Mouse (Mus musculus) MEL (cell line): ENCODE measurements around the gene Cytl1. TPM values are rescaled to one million over a fixed set of nuclear protein-coding genes. Genes with fewer than 3 reads are reported as not detected.

Source experiments
- DNase-seq: peaks from one replicate; pipeline ENCODE4 v3.0.0; 2011; ENCODE audit warnings: low read depth, low spot score
- H3K27ac ChIP-seq: 2 replicates; pipeline ENCODE4 v1.5.1; 2012; ENCODE audit warnings: low read depth, mild to moderate bottlenecking, control low read depth, low read length, moderate library complexity; ENCODE audit not compliant: control insufficient read depth
- H3K27me3 ChIP-seq, 2 experiments: fragments of 150-350 bp in 1 of 2; sonication (generic) in 1 of 2; 2 replicates each; pipeline ENCODE4 v1.6.1; 2012; ENCODE audit warnings: low read length in 2 of 2, mild to moderate bottlenecking in 2 of 2, improper control_type of control experiment in 1 of 2, moderate library complexity in 1 of 2; ENCODE audit not compliant: insufficient read depth in 2 of 2, control insufficient read depth in 1 of 2
- H3K36me3 ChIP-seq, 2 experiments: 2 replicates each; pipeline ENCODE4 v1.6.1; 2012 to 2014; ENCODE audit warnings: low read length in 2 of 2, improper control_type of control experiment in 1 of 2, inconsistent platforms in 1 of 2, mild to moderate bottlenecking in 1 of 2; ENCODE audit not compliant: insufficient read depth in 2 of 2, control insufficient read depth in 1 of 2
- H3K4me1 ChIP-seq, 2 experiments: fragments of 150-350 bp in 1 of 2; sonication (generic) in 1 of 2; 2 replicates each; pipeline ENCODE4 v1.6.1; 2012; ENCODE audit warnings: low read length in 2 of 2, improper control_type of control experiment in 1 of 2, mild to moderate bottlenecking in 1 of 2; ENCODE audit not compliant: insufficient read depth in 2 of 2, control insufficient read depth in 1 of 2
- H3K4me3 ChIP-seq, 2 experiments: fragments of 150-350 bp in 1 of 2; sonication (generic) in 1 of 2; 2 replicates each; pipeline ENCODE4 v1.5.1; 2012; ENCODE audit warnings: low read depth in 2 of 2, low read length in 2 of 2, mild to moderate bottlenecking in 2 of 2, moderate library complexity in 2 of 2, control low read depth in 1 of 2, improper control_type of control experiment in 1 of 2; ENCODE audit not compliant: control insufficient read depth in 1 of 2, insufficient read depth in 1 of 2
- H3K79me2 ChIP-seq: 2 replicates; pipeline ENCODE4 v1.6.1; 2012; ENCODE audit warnings: mild to moderate bottlenecking, low read length, moderate library complexity; ENCODE audit not compliant: control insufficient read depth, poor library complexity, insufficient read depth
- H3K9ac ChIP-seq: 2 replicates; pipeline ENCODE4 v1.6.1; 2012; ENCODE audit warnings: low read depth, mild to moderate bottlenecking, control low read depth, low read length, moderate library complexity; ENCODE audit not compliant: control insufficient read depth, poor library complexity, severe bottlenecking
- H3K9me3 ChIP-seq: fragments of 150-350 bp; sonication (generic); replicated peaks from 2 replicates; pipeline ENCODE4 v1.6.1; 2012; ENCODE audit warnings: mild to moderate bottlenecking, low read length, improper control_type of control experiment, moderate library complexity; ENCODE audit not compliant: insufficient read depth
- BHLHE40 ChIP-seq: IDR thresholded peaks from 2 replicates; pipeline ENCODE4 v1.6.1; 2012; ENCODE audit warnings: low read depth, mild to moderate bottlenecking, inconsistent platforms, low read length, improper control_type of control experiment, borderline replicate concordance
- CHD1 ChIP-seq: IDR thresholded peaks from 2 replicates; pipeline ENCODE4 v1.6.1; 2012; ENCODE audit warnings: low read depth, mild to moderate bottlenecking, inconsistent platforms, low read length, improper control_type of control experiment
- CHD2 ChIP-seq: IDR thresholded peaks from 2 replicates; pipeline ENCODE4 v1.6.1; 2011; ENCODE audit warnings: low read length, improper control_type of control experiment
- E2F4 ChIP-seq: IDR thresholded peaks from 2 replicates; pipeline ENCODE4 v1.6.1; 2011; ENCODE audit warnings: low read depth, low read length, improper control_type of control experiment, borderline replicate concordance
- EP300 ChIP-seq, 2 experiments: IDR thresholded peaks; 2 replicates each; pipeline ENCODE4 v1.6.1; 2011; ENCODE audit warnings: improper control_type of control experiment in 2 of 2, low read length in 2 of 2, low read depth in 1 of 2, mild to moderate bottlenecking in 1 of 2
- ETS1 ChIP-seq: IDR thresholded peaks from 2 replicates; pipeline ENCODE4 v1.6.1; 2012; ENCODE audit warnings: low read depth, mild to moderate bottlenecking, inconsistent platforms, low read length, improper control_type of control experiment, moderate library complexity
- GABPA ChIP-seq: IDR thresholded peaks from 2 replicates; pipeline ENCODE4 v1.6.1; 2012; ENCODE audit warnings: low read depth, mild to moderate bottlenecking, inconsistent platforms, low read length, improper control_type of control experiment, moderate library complexity
- JUND ChIP-seq: IDR thresholded peaks from 2 replicates; pipeline ENCODE4 v1.6.1; 2011; ENCODE audit warnings: low read depth, mild to moderate bottlenecking, improper control_type of control experiment, low read length
- KAT2A ChIP-seq: conservative IDR thresholded peaks from 2 replicates; pipeline ENCODE4 v1.6.1; 2012; ENCODE audit warnings: low read depth, low read length, improper control_type of control experiment, inconsistent platforms
- MAFK ChIP-seq: IDR thresholded peaks from 2 replicates; pipeline ENCODE4 v1.6.1; 2011; ENCODE audit warnings: low read depth, mild to moderate bottlenecking, low read length, improper control_type of control experiment, borderline replicate concordance
- MAX ChIP-seq: IDR thresholded peaks from 2 replicates; pipeline ENCODE4 v1.6.1; 2011; ENCODE audit warnings: low read length, improper control_type of control experiment
- MEF2A ChIP-seq: IDR thresholded peaks from 2 replicates; pipeline ENCODE4 v1.6.1; 2014; ENCODE audit warnings: low read depth, mild to moderate bottlenecking, inconsistent platforms, low read length, improper control_type of control experiment; ENCODE audit not compliant: poor library complexity, insufficient replicate concordance, severe bottlenecking; ENCODE audit errors: extremely low read depth
- MXI1 ChIP-seq: IDR thresholded peaks from 2 replicates; pipeline ENCODE4 v1.6.1; 2011; ENCODE audit warnings: mild to moderate bottlenecking, low read depth, low read length, improper control_type of control experiment
- MYB ChIP-seq: IDR thresholded peaks from 2 replicates; pipeline ENCODE4 v1.6.1; 2011; ENCODE audit warnings: mild to moderate bottlenecking, low read depth, low read length, improper control_type of control experiment
- MYC ChIP-seq: IDR thresholded peaks from 2 replicates; pipeline ENCODE4 v1.6.1; 2011; ENCODE audit warnings: low read depth, mild to moderate bottlenecking, low read length, improper control_type of control experiment, moderate library complexity
- NELFE ChIP-seq: IDR thresholded peaks from 2 replicates; pipeline ENCODE4 v1.6.1; 2011; ENCODE audit warnings: low read depth, low read length, improper control_type of control experiment
- NRF1 ChIP-seq: IDR thresholded peaks from 2 replicates; pipeline ENCODE4 v1.6.1; 2014; ENCODE audit warnings: low read depth, mild to moderate bottlenecking, inconsistent platforms, low read length, improper control_type of control experiment, moderate library complexity; ENCODE audit not compliant: poor library complexity, insufficient read depth, severe bottlenecking
- POLR2A ChIP-seq, 2 experiments: IDR thresholded peaks; 2 replicates each; pipeline ENCODE4 v1.6.1; 2011 to 2012; ENCODE audit warnings: low read length in 2 of 2, mild to moderate bottlenecking in 2 of 2, control low read depth in 1 of 2, improper control_type of control experiment in 1 of 2, low read depth in 1 of 2, moderate library complexity in 1 of 2; ENCODE audit not compliant: control insufficient read depth in 1 of 2, insufficient read depth in 1 of 2, poor library complexity in 1 of 2
- RAD21 ChIP-seq: IDR thresholded peaks from 2 replicates; pipeline ENCODE4 v1.6.1; 2011; ENCODE audit warnings: mild to moderate bottlenecking, low read depth, low read length, improper control_type of control experiment
- SIN3A ChIP-seq: IDR thresholded peaks from 2 replicates; pipeline ENCODE4 v1.6.1; 2012; ENCODE audit warnings: low read length, improper control_type of control experiment, inconsistent platforms
- SMC3 ChIP-seq: IDR thresholded peaks from 2 replicates; pipeline ENCODE4 v1.6.1; 2011; ENCODE audit warnings: low read depth, low read length, improper control_type of control experiment
- TAL1 ChIP-seq: IDR thresholded peaks from 2 replicates; pipeline ENCODE4 v1.6.1; 2012; ENCODE audit warnings: mild to moderate bottlenecking, inconsistent platforms, low read length, moderate library complexity, mixed read lengths
- TCF12 ChIP-seq: IDR thresholded peaks from 2 replicates; pipeline ENCODE4 v1.6.1; 2014; ENCODE audit warnings: low read depth, mild to moderate bottlenecking, inconsistent platforms, low read length, improper control_type of control experiment, moderate library complexity
- UBTF ChIP-seq: IDR thresholded peaks from 2 replicates; pipeline ENCODE4 v1.6.1; 2012; ENCODE audit warnings: low read depth, mild to moderate bottlenecking, inconsistent platforms, low read length, improper control_type of control experiment, moderate library complexity, borderline replicate concordance; ENCODE audit not compliant: insufficient read depth
- USF2 ChIP-seq, 2 experiments: IDR thresholded peaks; 2 replicates each; pipeline ENCODE4 v1.6.1; 2011 to 2012; ENCODE audit warnings: improper control_type of control experiment in 2 of 2, low read length in 2 of 2, borderline replicate concordance in 1 of 2, inconsistent platforms in 1 of 2, low read depth in 1 of 2, mild to moderate bottlenecking in 1 of 2; ENCODE audit not compliant: insufficient read depth in 1 of 2
- ZC3H11A ChIP-seq: IDR thresholded peaks from 2 replicates; pipeline ENCODE4 v1.6.1; 2012; ENCODE audit warnings: low read depth, mild to moderate bottlenecking, inconsistent platforms, low read length, improper control_type of control experiment
- ZKSCAN1 ChIP-seq: IDR thresholded peaks from 2 replicates; pipeline ENCODE4 v1.6.1; 2012; ENCODE audit warnings: low read depth, mild to moderate bottlenecking, inconsistent platforms, low read length, improper control_type of control experiment, moderate library complexity
- ZMIZ1 ChIP-seq: IDR thresholded peaks from 2 replicates; pipeline ENCODE4 v1.6.1; 2012; ENCODE audit warnings: low read depth, mild to moderate bottlenecking, inconsistent platforms, low read length, improper control_type of control experiment, moderate library complexity
- ZNF384 ChIP-seq: IDR thresholded peaks from 2 replicates; pipeline ENCODE4 v1.6.1; 2012; ENCODE audit warnings: low read depth, mild to moderate bottlenecking, inconsistent platforms, low read length, improper control_type of control experiment
- polyA plus RNA-seq, 2 experiments: library from polyadenylated mRNA; stranded (reverse) in 1 of 2; unstranded in 1 of 2; fragments of >175 nt in 1 of 2; fragments of >200 nt in 1 of 2; gene quantifications; 2 replicates each; pipeline versions ENCODE4 v1.2.1 to v1.2.4; 2012; ENCODE audit warnings: low replicate concordance in 2 of 2, low read depth in 1 of 2; ENCODE audit not compliant: insufficient read length in 2 of 2, insufficient read depth in 1 of 2, missing spikeins in 1 of 2
- total RNA-seq: library from RNA; depleted of rRNA; stranded (reverse); fragments of 300-350 nt; gene quantifications from 2 replicates; pipeline ENCODE4 v1.2.3, GENCODE M21; 2012

Cytl1 gene
- total and polyA plus RNA-seq, 3 experiments, result not detected

- no peak overlapping the region for H3K4me3 ChIP-seq
- no peaks in the 10 kb centered on the region for H3K79me2 ChIP-seq
- H3K27ac ChIP-seq, result no peak overlapping the region
- H3K9ac ChIP-seq, result no peak overlapping the region
- DNase-seq, result no peak
- H3K27me3 ChIP-seq, result no peaks in the 10 kb centered on the region
- no peaks in the 10 kb centered on the region for H3K9me3 ChIP-seq
- no peaks in the 10 kb centered on the region for H3K36me3 ChIP-seq
- no peaks in the 10 kb centered on the region for H3K4me1 ChIP-seq
- TF ChIP-seq EP300 (IDR thresholded peaks at IDR 0.05; ENCODE audit: low read depth in 1 of 2, low read length in 2 of 2), result no peak
- no peak for TF ChIP-seq NRF1
- no peak for TF ChIP-seq MYB
- no peak for TF ChIP-seq MYC
- TF ChIP-seq POLR2A (IDR thresholded peaks at IDR 0.05; ENCODE audit: control insufficient read depth in 1 of 2, insufficient read depth in 1 of 2, low read depth in 1 of 2, low read length in 2 of 2, poor library complexity in 1 of 2), result no peak
- no peak for TF ChIP-seq UBTF
- TF ChIP-seq MAX, result no peak
- TF ChIP-seq RAD21, result no peak
- TF ChIP-seq KAT2A, result no peak
- no peak for TF ChIP-seq BHLHE40
- TF ChIP-seq JUND, result no peak
- TF ChIP-seq MXI1, result no peak
- no peak for TF ChIP-seq CHD2
- no peak for TF ChIP-seq ZNF384
- no peak for TF ChIP-seq TCF12
- TF ChIP-seq USF2 (IDR thresholded peaks at IDR 0.05; ENCODE audit: borderline replicate concordance in 1 of 2, insufficient read depth in 1 of 2, low read depth in 1 of 2, low read length in 2 of 2), result no peak
- TF ChIP-seq MEF2A, result no peak
- TF ChIP-seq, all 39 proteins: peak for 0
Measured at GRCm38 (mm10) chr5:37736213-37736612, 894 bp downstream of the Cytl1 start.

GRCm38 (mm10) chr5:37743889-37744707 is 8.8 kb downstream of the Cytl1 start:
- Histone ChIP-seq H3K9ac (no peak overlapping the region), H3K4me3 (no peak overlapping the region), H3K27ac (no peak overlapping the region), H3K4me1 (no peaks in the 10 kb centered on the region), H3K9me3 (no peaks in the 10 kb centered on the region), H3K36me3 (no peaks in the 10 kb centered on the region)
- DNase-seq, result no peak
- TF ChIP-seq MAX (no peak), E2F4 (no peak), ZKSCAN1 (no peak), MAFK (no peak), SIN3A (no peak), CHD1 (no peak), CHD2 (no peak), USF2 (IDR thresholded peaks at IDR 0.05; ENCODE audit: borderline replicate concordance in 1 of 2, insufficient read depth in 1 of 2, low read depth in 1 of 2, low read length in 2 of 2) (no peak), EP300 (IDR thresholded peaks at IDR 0.05; ENCODE audit: low read depth in 1 of 2, low read length in 2 of 2) (no peak), GABPA (no peak), SMC3 (no peak), TAL1 (no peak), NELFE (no peak), ETS1 (no peak), MYC (no peak), POLR2A (IDR thresholded peaks at IDR 0.05; ENCODE audit: control insufficient read depth in 1 of 2, insufficient read depth in 1 of 2, low read depth in 1 of 2, low read length in 2 of 2, poor library complexity in 1 of 2) (no peak), ZMIZ1 (no peak), ZC3H11A (no peak)
- TF ChIP-seq, all 39 proteins: peak for 0
- no peaks in the 10 kb centered on the region for H3K79me2 ChIP-seq
- H3K27me3 ChIP-seq, result no peaks in the 10 kb centered on the region
